Mouse (Mus musculus): ENCODE data around the gene Shisa7. TPM values are rescaled to one million over a fixed set of nuclear protein-coding genes. Genes with fewer than 3 reads are reported as not detected.
"Not testable (repeated sequence)": the region's sequence is repeated elsewhere in the genome, so short reads cannot be mapped to it uniquely, and the experiment has no call there.

The Shisa7 gene
- not detected for total RNA-seq (2021)
- long read RNA-seq, experiment 1, result 0 reads
- long read RNA-seq, experiment 2, result 0 reads

DNA sequence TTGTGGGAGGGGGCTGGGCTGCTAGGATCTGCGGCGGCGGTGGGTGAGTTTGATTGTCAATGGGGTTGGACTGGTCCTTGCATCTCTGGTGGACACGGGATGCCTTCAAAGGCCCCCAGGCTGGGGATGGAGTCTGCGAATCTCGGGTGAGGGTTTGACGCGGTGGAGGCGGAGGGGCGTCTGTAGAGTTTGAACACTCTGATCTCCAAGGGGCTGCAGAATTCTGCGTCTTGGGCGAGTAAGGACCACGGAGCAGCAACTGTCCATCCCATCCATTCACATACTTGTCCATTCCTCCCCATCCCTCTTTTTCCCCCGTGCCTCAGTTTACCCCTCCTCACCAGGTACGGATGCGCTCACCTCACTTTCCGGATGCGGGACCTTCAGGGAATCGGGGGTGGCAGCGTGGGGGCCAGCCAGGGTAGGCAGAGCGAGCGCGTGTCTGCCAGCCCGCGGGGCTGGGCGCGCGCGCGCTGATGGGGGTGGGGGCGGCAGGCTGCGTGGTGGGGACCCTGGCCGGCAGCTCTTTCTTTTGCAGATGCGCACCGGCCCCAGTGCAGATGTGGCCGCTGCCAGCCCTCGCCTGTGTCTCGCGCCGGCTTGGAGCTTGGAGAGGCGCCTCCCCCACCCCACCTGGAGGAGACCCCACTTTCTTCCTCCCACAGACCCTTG, at the start of gene Shisa7:
Shisa7 (minus strand) TSS at position 452 of the 672 bp plus-strand sequence.
- intact Hi-C loops (cut with DNase I), result no loop called here
- DNase-seq, result no peak

DNA sequence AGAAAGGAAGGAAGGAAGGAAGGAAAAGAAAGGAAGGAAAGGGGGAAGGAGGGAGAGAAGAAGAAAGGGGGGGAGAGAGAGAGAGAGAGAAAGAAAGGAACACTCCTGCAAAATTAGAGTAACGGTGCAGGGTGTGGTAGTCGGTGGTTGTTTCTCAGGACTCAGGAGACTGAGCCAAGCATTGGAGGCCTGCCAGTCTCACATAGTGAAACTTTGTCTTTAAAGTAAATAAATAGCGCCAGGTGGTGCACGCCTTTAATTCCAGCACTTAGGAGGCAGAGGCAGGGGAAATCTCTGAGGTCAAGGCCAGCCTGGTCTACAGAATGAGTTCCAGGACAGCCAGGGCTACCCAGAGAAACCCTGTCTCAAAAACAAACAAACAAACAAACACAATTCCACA, 42.2 kb upstream of the Shisa7 start:
- intact Hi-C loops (cut with DNase I), result no loop called here
- no peak for DNase-seq

DNA sequence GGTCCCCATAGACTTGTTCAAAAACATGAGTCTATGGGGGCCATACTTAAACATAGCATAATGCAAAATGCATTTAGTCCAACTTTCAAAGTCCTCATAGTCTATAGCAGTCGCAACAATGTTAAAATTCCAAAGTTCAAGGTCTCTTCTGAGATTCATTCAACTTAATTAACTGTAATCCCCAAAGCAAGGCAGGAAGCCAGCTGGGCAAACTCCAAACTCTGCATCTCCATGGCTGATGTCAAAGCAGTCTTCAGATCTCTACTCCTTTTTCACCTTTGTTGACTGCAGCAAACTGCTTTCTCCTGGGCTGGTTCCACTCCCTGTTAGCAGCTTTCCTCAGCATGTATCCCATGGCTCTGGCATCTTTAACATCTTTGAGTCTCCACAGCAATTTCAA, 34.5 kb upstream of the Shisa7 start:
- intact Hi-C loops (cut with DNase I); DNase-seq: not testable (repeated sequence)

DNA sequence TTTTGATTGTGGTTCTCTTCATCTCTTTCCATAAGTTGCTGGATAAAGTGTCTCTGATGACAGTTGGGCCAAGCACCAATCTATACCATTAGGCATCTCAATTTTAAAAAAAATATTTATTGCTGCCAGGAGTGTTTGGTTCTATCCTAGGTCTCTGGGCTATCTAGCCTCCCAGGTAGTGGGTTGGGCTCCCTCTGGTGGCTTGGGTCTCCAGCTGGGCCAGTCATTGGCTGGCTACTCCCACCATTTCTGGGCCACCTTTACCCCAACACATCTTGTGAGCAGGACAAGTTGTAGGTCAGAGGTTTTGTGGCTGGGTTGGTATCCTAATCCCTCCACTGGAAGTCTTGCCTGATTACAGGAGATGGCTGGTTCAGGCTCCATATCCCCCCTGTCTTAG, 33.7 kb upstream of the Shisa7 start:
- no peak for DNase-seq
- intact Hi-C loops (cut with DNase I), result no loop called here

DNA sequence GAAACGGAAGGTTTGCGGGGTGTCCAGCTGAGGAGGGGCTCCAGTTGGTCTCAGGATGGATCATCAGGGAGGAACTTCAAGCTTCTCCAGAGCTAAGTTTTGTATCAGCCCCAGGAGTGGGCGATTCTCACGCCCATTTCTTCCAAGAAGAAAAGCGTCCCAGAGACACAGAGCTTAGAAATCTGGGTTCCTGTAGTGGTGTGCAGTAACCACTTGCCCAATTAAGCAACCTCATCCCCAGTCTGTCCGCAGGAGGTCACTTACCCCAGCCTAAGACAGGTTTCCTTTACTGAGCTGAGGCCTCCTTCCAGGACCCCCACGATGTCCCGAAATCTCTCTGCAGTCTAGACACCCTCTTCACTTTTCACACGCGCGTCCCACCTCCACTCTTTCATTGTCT, 32.7 kb upstream of the Shisa7 start:
- no peak for DNase-seq
- intact Hi-C loops (cut with DNase I), result no loop called here

DNA sequence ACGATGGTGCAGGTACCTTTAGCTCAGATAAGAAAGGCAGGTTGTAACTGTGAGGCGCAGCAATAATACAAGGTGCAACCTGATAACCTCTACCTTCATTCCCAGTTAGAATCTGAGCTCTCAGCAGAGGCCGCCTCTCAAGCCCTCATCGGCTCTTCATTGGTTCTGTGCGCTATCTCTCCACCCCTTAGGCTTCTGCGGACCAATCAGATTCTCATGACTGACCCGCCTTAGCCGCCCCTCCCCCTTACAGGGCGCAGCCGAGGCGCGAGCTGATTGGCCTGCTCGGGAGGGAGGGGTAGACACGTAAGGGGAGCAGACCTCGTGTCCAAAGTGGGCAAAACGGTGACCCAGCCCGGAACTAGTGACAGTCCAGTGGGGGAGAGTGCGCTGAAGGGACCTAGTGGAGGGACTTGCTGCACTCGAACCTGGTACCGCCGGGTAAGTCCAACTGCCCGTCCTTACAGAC, 32.3 kb upstream of the Shisa7 start, which contains the start of gene Isoc2a:
Isoc2a (plus strand) TSS at position 401 of the 469 bp plus-strand sequence.
- intact Hi-C loops (cut with DNase I), result no loop called here
- DNase-seq, result peak; percentile 73 to 89

DNA sequence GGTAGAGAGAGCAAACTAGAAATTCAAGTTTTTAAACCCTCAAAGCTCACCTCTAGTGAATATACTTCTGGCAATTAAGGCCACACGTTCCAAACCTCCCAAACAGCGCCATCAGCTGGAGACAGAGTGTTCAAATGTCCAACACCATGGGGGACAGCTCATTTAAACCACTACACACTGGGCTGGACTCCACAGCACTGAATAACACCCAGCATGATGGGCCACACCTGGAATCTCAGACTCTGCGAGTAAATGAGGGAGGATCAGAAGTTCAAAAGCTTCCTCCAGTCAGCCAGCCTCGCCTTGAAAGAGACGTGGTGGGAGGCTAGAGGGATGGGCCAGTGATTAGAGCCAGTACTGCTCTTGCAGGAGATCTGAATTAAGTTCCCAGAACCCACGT, 25.6 kb upstream of the Shisa7 start, which contains the start of gene Isoc2b:
Isoc2b (minus strand) TSS at position 126 of the 400 bp plus-strand sequence.
- DNase-seq, result no peak
- intact Hi-C loops (cut with DNase I), result loop anchor here (5.0 kb wide), 1 partner anchor 1277 kb away; no protein-coding TSS in a partner anchor

DNA sequence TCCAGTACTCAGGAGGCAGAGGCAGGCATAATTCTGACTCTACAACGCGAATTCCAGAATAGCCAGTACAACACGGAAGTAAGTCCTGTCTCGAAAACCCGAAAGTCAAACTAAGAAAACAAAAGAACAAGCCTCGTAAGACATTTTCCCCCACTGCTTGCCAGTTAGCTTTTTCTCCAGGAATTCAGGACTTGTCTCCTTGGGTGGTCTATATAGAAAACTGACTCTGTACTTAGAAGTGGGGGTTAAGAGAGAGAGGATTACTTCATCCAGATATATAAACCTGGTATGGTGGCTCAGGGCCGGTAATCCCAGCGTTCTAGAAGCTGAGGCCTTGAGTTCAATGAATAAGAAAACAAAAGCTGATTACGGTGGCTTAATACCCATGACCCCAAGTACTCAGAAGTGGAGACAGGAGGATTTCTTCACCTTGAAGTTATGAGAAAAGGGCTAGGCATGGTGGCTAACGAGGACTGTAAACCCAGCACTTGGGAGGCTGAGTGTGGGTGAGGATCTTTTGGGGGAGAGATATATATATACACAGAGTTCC, 22.2 kb upstream of the Shisa7 start:
- DNase-seq, result no peak
- intact Hi-C loops (cut with DNase I), result loop anchor here (10.0 kb wide), 2 partner anchors 48 to 52 kb away; partner anchors contain the start of genes Ube2s and Zfp628

DNA sequence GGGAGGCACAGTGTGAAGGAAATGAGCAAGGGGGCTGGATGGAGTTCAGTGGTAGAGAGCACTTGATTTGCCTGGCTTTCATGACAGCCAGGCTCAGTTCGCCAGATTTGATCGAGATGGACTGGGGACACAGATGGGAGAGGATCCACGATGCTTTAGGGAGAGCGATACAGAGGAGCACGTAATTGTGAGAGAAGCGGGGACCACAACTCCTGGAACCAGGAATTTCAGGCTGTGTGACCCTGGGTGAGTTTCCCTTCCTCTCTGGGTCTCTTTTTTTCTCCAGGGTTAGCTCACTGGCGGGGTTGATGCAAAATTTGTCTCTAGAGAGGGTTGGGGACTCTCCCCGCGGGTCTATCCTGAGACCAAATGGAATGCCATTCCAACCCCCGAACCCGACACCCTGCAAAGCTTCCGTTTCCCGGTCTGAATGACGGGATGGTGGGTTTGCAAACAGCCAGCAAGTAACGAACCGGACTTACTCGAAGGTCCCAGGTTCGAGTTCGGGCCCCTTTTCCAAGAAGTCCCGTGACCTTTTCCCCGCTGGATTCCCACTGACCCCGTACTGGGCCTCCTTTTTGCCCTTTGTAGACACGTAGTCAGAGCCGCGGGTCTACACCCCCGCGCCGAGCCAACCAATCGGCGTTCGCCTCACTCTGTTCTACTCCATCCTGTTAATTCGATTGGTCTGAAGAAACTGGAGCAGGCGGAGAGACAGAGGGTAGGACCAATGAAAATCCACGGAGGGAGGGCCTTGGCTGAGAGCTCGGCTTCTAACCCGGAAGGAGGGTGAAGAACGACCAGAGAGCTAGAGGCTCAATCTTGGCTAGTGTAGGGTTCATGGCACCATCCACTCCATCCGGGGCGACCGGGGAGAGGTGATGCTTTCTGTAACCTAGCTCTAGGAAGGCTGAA, 21.3 kb upstream of the Shisa7 start:
- peak; percentile 96 for DNase-seq
- intact Hi-C loops (cut with DNase I), result loop anchor here (10.0 kb wide), 2 partner anchors 49 to 51 kb away; partner anchors contain the start of genes Ube2s and Zfp628

DNA sequence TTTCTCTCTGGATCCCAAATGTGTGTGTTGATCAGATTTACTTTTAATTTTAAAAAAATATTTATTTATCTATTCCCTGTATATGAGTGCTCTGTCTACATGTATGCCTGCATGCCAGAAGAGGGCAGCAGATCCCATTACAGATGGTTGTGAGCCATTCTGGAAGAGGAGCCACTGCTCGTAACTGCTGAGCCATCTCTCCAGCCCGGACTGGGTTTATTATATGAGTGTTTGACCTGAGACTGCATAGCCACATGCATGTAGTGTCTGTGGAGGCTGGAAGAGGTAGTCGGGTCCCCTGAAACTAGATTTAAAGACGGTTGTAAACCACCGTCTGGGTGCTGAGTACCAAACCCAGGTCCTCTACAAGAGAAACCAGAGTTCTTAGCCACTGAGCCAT, 20.6 kb upstream of the Shisa7 start:
- intact Hi-C loops (cut with DNase I), result loop anchor here (10.0 kb wide), 2 partner anchors 50 kb away; partner anchors contain the start of genes Ube2s and Zfp628

DNA sequence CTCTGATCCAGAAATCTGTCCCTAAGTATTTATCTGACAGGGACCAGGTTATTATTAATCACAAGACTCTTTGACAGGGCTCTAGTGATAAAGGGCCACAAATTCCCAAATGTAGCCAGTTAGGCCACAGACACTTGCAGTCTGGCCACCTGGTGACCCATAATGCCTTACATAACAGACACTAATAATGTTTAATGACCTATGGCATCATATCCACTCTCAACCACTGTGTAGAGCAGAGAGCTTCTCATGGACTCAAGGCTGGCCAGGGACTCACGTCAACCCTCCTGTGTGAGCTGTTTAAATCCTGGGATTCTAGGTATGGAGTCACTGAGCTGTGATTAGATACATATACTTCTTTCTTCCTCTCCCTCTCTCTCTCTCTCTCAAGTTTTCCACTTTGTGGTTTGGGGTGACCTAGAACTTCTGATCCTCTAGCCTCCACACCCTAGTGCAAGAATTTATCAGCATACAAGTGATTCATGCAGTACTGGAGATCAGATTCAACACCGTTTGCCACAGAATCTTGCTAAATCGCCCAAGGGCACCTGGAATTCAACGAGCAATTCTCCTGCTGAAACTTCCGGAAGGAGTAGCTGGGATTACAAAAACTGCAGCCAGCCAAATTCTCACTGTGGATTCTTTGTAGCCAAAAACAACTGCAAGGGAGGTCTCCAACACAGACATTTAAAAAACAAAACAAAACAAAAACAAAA, 19.8 kb upstream of the Shisa7 start:
- intact Hi-C loops (cut with DNase I), result loop anchor here (10.0 kb wide), 2 partner anchors 49 to 51 kb away; partner anchors contain the start of genes Ube2s and Zfp628
- no peak for DNase-seq

More for the DNA sequence above, 20.6 kb upstream of the Shisa7 start:
- DNase-seq, result no peak

DNA sequence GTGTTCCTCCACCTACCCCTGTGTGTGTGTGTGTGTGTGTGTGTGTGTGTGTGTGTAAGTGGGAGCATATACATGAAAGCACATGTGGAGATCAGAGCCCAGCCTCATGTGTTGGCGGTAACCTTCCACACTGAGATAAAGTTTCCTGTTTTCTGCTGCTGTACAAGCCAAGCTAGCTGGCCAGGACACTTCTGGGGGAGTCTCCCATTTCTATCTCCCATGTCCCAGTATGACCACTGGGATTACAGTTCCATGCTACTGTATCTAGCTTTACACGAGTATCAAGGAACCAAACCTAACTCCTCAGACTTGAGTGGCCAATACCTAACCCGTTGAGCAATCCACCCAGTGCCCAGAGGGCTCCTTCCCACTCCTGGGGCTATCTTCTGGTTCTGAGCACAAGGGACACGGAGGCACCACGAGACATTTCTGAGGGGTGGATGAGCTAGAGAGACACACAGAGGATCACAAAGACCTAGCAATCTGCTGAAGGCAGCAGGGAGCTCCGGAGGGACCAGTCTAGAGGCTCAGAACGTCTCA, 19.1 kb upstream of the Shisa7 start:
- intact Hi-C loops (cut with DNase I), result loop anchor here (10.0 kb wide), 2 partner anchors 49 to 51 kb away; partner anchors contain the start of genes Ube2s and Zfp628
- DNase-seq, result no peak

DNA sequence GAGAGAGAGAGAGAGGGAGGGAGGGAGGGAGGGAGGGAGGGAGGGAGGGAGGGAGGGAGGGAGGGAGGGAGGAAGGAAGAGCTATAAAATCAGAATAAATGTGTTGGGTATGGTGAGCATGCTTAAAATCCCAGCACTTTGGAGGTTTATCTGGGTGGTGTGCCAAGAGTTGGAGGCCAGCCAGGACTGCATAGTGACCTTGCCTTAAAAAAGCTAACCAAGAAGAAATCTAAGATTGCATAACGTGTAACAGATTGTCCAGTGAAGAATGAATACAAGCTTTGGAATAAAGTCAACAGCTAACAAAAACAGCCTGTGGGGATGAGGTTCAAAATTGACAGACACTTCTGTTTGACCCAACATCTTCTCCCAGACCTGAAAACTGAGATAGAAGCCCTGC, 18.5 kb upstream of the Shisa7 start:
- intact Hi-C loops (cut with DNase I), result loop anchor here (10.0 kb wide), 2 partner anchors 48 to 52 kb away; partner anchors contain the start of genes Ube2s and Zfp628
- peak; percentile 53 to 68 for DNase-seq

DNA sequence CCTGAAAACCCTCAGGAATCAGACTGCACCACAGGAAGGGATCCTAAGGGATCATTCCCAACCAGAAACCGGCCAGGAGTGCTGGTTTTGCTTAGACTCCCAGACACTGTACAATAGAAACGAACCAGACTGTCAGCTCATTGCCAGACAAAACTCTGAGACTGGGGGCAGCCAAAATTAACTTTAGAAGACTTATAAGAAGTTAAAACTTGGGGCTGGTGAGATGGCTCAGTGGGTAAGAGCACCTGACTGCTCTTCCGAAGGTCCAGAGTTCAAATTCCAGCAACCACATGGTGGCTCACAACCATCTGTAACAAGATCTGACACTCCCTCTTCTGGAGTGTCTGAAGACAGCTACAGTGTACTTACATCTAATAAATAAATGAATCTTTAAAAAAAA, 16.4 kb upstream of the Shisa7 start:
- not testable (repeated sequence) for DNase-seq
- intact Hi-C loops (cut with DNase I), result loop anchor here (10.0 kb wide), 2 partner anchors 46 to 54 kb away; partner anchors contain the start of genes Ube2s and Zfp628

DNA sequence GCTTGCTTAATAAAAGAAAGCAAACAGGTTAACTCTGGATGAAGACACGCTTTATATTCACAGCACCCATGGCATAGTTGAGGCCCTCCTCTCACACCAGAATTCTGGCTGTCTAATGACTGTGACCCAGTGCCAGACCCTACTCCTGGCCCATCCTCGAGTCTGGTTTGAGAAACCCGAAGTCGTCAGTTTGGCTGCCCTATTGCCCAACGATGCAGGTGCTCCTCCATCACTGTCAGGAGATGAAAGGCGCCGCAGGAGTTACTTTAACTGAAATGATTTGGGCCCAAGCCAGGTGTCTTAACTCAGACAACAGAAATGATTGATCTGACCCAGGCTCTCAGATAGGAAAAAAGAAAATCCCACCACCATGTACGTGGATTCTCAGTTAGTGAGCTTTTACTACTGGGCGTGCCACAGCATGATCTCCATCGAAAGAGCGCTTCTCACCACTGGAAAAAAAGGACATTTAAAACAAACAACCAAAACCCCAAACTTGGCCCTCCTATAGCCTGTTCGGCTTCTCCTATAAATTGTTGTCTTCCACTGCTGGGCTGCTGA, 15.0 kb upstream of the Shisa7 start:
- no peak for DNase-seq
- intact Hi-C loops (cut with DNase I), result no loop called here

DNA sequence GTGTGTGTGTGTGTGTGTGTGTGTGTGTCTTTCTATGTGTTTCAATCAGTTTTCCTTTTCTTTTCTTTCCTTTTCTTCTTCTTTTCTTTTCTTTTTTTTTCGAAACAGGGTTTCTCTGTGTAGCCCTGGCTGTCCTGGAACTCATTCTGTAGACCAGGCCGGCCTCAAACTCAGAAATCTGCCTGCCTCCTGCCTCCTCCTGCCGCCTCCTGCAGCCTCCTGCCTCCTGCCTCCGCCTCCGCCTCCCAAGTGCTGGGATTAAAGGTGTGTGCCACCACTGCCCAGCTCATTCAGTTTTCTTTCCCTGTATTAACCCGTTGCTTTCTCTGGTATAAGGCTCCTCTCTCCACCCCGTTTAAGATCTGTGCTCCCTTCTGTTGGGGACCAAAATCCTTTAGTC, 12.8 kb upstream of the Shisa7 start:
- intact Hi-C loops (cut with DNase I), result no loop called here

DNA sequence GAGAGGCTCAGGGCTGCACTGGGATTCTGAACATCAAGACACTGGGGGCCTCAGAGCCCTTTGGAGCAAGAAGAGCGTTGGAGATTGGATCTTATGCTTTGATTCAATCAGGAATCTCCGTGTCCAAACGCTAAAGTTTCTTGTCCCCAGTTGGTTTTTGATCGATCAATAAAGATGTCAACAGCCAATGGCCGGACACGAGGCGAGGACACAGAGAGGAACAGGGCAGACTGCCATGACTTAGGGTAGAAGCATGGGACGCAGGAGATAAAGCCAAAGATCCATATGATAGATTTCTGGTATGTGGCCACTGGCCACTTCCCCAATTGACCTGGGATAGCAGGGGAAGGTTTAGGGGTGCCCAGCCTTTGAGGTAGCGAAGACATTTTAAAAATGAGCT, 12.0 kb upstream of the Shisa7 start:
- intact Hi-C loops (cut with DNase I), result no loop called here
- no peak for DNase-seq

More for the DNA sequence above, 12.8 kb upstream of the Shisa7 start:
- DNase-seq, result no peak

DNA sequence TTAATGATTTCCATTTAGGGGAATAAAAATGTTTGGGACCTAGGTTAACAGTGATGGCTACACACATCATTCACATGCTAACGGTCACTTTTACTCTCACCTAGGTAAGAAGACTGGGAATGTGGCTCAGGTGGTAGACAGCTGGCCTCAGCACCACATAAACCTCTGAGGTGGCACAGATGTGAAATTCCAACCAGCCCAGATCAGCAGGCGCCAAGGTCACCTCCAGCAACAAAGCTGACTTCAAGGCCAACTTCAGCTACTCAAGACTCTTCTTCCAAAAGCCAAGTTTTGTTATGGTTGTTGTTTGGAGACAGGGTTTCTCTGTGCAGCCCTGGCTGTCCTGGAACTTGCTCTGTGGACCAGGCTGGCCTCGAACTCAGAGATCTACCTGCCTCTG, 9.1 kb upstream of the Shisa7 start:
- intact Hi-C loops (cut with DNase I), result no loop called here
- DNase-seq, result no peak

DNA sequence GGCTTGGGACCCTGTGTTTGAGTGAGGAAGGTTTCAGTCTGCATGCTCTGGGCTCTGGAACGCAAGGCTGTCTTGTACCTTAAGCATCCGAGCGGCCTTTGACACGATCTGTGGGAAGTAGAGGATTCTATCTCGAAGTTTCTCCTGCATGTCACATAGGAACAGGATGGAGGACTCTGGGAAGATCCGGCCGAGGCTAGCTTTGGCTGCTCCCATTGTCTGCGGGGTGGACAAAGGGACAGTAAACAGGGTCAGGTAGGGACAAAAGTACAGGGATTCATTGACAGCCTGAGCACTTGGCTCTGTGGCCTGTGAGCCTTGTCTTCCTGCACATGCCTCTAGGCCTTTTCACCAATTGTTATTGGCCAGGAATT, 6.8 kb upstream of the Shisa7 start:
- DNase-seq, result no peak
- intact Hi-C loops (cut with DNase I), result no loop called here
